Mouse (Mus musculus) CH12.LX (cell line): ENCODE measurements around the gene Lrat. TPM values are rescaled to one million over a fixed set of nuclear protein-coding genes. Genes with fewer than 3 reads are reported as not detected.
A peak's percentile ranks its signal among the peaks of the same experiment; 100 is the strongest.

Source experiments
- DNase-seq: peaks from one replicate; pipeline ENCODE4 v3.0.0-alpha.2; 2013; ENCODE audit errors: extremely low read depth
- H3K27ac ChIP-seq: 2 replicates; pipeline ENCODE4 v1.5.1; 2012; ENCODE audit warnings: low read depth, mild to moderate bottlenecking, control low read depth, moderate library complexity; ENCODE audit not compliant: insufficient read depth
- H3K27me3 ChIP-seq: replicated peaks from 2 replicates; pipeline ENCODE3; 2012; ENCODE audit warnings: inconsistent platforms
- H3K36me3 ChIP-seq, 2 experiments: replicated peaks in 1 of 2; 2 replicates each; pipeline versions ENCODE3 to v1.6.1; 2012; ENCODE audit warnings: inconsistent platforms in 1 of 2, low read length in 1 of 2, mild to moderate bottlenecking in 1 of 2, mixed read lengths in 1 of 2, moderate library complexity in 1 of 2; ENCODE audit not compliant: control insufficient read depth in 1 of 2, insufficient read depth in 1 of 2
- H3K4me1 ChIP-seq, 2 experiments: 2 replicates each; pipeline ENCODE4 v1.6.1; 2012; ENCODE audit warnings: inconsistent platforms in 1 of 2, moderate library complexity in 1 of 2; ENCODE audit not compliant: insufficient read depth in 2 of 2, control insufficient read depth in 1 of 2
- H3K4me2 ChIP-seq: 2 replicates; pipeline ENCODE4 v1.6.1; 2012; ENCODE audit warnings: low read depth, mild to moderate bottlenecking, control low read depth; ENCODE audit not compliant: poor library complexity, insufficient read depth, severe bottlenecking
- H3K4me3 ChIP-seq, 3 experiments: fragments of 150-350 bp in 1 of 3; sonication (generic) in 1 of 3; replicated peaks in 1 of 3; 2 replicates each; pipeline versions ENCODE3 to v1.5.1; 2011 to 2012; ENCODE audit warnings: low read depth in 2 of 3, low read length in 2 of 3, mild to moderate bottlenecking in 2 of 3, moderate library complexity in 2 of 3, control low read depth in 1 of 3, improper control_type of control experiment in 1 of 3, inconsistent platforms in 1 of 3, mixed read lengths in 1 of 3; ENCODE audit not compliant: poor library complexity in 1 of 3
- H3K79me2 ChIP-seq: replicated peaks from 2 replicates; pipeline ENCODE4 v1.6.1; 2012; ENCODE audit warnings: mild to moderate bottlenecking, moderate library complexity; ENCODE audit not compliant: control insufficient read depth, poor library complexity, insufficient read depth, severe bottlenecking; ENCODE audit errors: extremely low read depth
- H3K9ac ChIP-seq: 2 replicates; pipeline ENCODE4 v1.6.1; 2012; ENCODE audit warnings: low read depth, mild to moderate bottlenecking, control low read depth, moderate library complexity; ENCODE audit not compliant: insufficient read depth
- H3K9me3 ChIP-seq: replicated peaks from 2 replicates; pipeline ENCODE3; 2012; ENCODE audit warnings: low read length, inconsistent platforms, mixed read lengths
- CTCF ChIP-seq, 2 experiments: IDR thresholded peaks in 1 of 2; conservative IDR thresholded peaks in 1 of 2; 2 replicates each; pipeline ENCODE4 v1.5.1; 2011 to 2012; ENCODE audit warnings: low read depth in 2 of 2, low read length in 2 of 2, improper control_type of control experiment in 1 of 2, inconsistent platforms in 1 of 2, mild to moderate bottlenecking in 1 of 2, moderate library complexity in 1 of 2
- GABPA ChIP-seq: IDR thresholded peaks from 2 replicates; pipeline ENCODE4 v1.6.1; 2012; ENCODE audit warnings: low read depth, low read length, improper control_type of control experiment, inconsistent platforms; ENCODE audit not compliant: insufficient replicate concordance
- HCFC1 ChIP-seq: IDR thresholded peaks from 2 replicates; pipeline ENCODE4 v1.6.1; 2012; ENCODE audit warnings: low read depth, mild to moderate bottlenecking, inconsistent platforms, low read length, improper control_type of control experiment
- NELFE ChIP-seq: IDR thresholded peaks from 2 replicates; pipeline ENCODE4 v1.6.1; 2011; ENCODE audit warnings: low read depth, low read length, improper control_type of control experiment
- NRF1 ChIP-seq: IDR thresholded peaks from 2 replicates; pipeline ENCODE4 v1.6.1; 2014; ENCODE audit warnings: low read depth, mild to moderate bottlenecking, inconsistent platforms, low read length, improper control_type of control experiment, moderate library complexity
- RAD21 ChIP-seq: IDR thresholded peaks from 2 replicates; pipeline ENCODE4 v1.6.1; 2011; ENCODE audit warnings: low read depth, mild to moderate bottlenecking, low read length, improper control_type of control experiment, moderate library complexity
- SMC3 ChIP-seq: IDR thresholded peaks from 2 replicates; pipeline ENCODE4 v1.6.1; 2011; ENCODE audit warnings: low read depth, low read length, improper control_type of control experiment
- dilution Hi-C: fragments of 300-500 bp; cut with MboI; formaldehyde crosslinking; loops from 2 replicates; pipeline ENCODE4 v1.14.3; 2020; ENCODE audit warnings: low sequenced_read_pairs; ENCODE audit not compliant: extremely low pct_unique_long_range_greater_than_20kb, extremely low pct_ligation_motif_present
- in situ Hi-C: fragments of 300-500 bp; cut with MboI; formaldehyde crosslinking; loops from 3 replicates; pipeline ENCODE4 v1.14.3; 2019; ENCODE audit warnings: low sequenced_read_pairs, low pct_ligation_motif_present, low pct_unique_long_range_greater_than_20kb, mixed read lengths
- polyA plus RNA-seq: library from polyadenylated mRNA; unstranded; fragments of >175 nt; gene quantifications from 2 replicates; pipeline ENCODE4 v1.2.1, GENCODE M21; 2012; ENCODE audit warnings: low read depth; ENCODE audit not compliant: insufficient read length
- total RNA-seq, 2 experiments: library from RNA; depleted of rRNA; stranded (reverse); fragments of 300-350 nt in 1 of 2; fragments of >200 nt in 1 of 2; gene quantifications; 2 replicates each; pipeline ENCODE4 v1.2.3; 2012 to 2014

The Lrat gene
- total and polyA plus RNA-seq, 3 experiments: not detected

DNA sequence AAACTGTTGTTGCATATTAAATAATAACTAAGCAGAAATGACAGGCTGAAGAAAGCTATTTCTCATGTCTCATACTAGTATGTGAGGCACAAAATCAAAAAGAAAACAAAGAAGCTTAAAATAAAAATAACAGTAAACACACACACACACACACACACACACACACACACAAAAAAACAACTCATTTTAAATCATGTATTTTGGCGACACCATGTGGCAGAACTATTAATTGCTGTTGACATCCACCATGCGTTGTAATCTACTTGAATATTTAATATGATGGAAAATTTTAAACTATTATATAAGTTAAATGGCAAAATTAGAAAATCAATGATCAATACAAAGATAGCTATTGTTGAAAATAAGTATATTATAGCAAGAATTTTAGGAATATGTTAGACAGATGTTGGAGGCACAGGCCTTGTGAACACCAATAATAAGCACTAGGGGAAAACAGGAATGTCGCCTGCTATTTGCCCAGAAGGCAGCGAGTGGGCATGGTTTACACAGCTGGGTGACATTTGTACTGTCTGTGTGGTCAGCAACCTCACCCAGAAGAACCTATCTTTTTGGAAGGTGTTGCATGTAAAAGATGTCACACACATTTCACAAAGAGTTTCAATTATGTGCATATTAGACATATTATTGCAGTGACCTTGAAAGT, 46.2 kb downstream of the Lrat start:
- Histone ChIP-seq H3K36me3 (no peaks in the 10 kb centered on the region), H3K27ac (no peak overlapping the region), H3K4me3 (no peak overlapping the region), H3K9me3 (no peaks in the 10 kb centered on the region), H3K4me2 (no peak overlapping the region), H3K79me2 (no peaks in the 10 kb centered on the region), H3K9ac (no peak overlapping the region), H3K4me1 (no peaks in the 10 kb centered on the region), H3K27me3 (no peaks in the 10 kb centered on the region)
- in situ Hi-C loops: loop anchor here (25.0 kb wide), 1 partner anchor 495 kb away; the partner anchor contains the start of gene Map9
- dilution Hi-C loops: no loop called here
- peak; percentile 32 for DNase-seq
- TF ChIP-seq HCFC1: no peak
- TF ChIP-seq SMC3: peak; percentile 50
- no peak for TF ChIP-seq NRF1
- peak; percentile 78 for TF ChIP-seq RAD21
- no peak for TF ChIP-seq NELFE
- TF ChIP-seq GABPA: no peak
- peak in 1 of 2 experiments; percentile 72; a peak in 2 of 4 replicates for TF ChIP-seq CTCF (conservative IDR thresholded peaks at IDR 0.05 in 1 of 2, IDR thresholded peaks at IDR 0.05 in 1 of 2; ENCODE audit: low read depth in 2 of 2, low read length in 2 of 2)

Other genes starting within 250 kb of the Lrat start
- not detected in 2 replicates for gene Rbm46, start 27.5 kb downstream of the Lrat start, total RNA-seq (2012; rRNA removed)
- gene Rbm46, start 27.5 kb downstream of the Lrat start, total RNA-seq (2014; rRNA removed): not detected in 2 replicates
- not detected in 2 replicates for gene Rbm46, start 27.5 kb downstream of the Lrat start, polyA plus RNA-seq
- gene Fgg, start 103.8 kb upstream of the Lrat start, total RNA-seq (2012; rRNA removed): not detected in 2 replicates
- gene Fgg, start 103.8 kb upstream of the Lrat start, total RNA-seq (2014; rRNA removed): not detected in 2 replicates
- gene Fgg, start 103.8 kb upstream of the Lrat start, polyA plus RNA-seq: not detected in 2 replicates
- not detected in 2 replicates for gene Fga, start 122.1 kb upstream of the Lrat start, total RNA-seq (2012; rRNA removed)
- gene Fga, start 122.1 kb upstream of the Lrat start, total RNA-seq (2014; rRNA removed): not detected in 2 replicates
- not detected in 2 replicates for gene Fga, start 122.1 kb upstream of the Lrat start, polyA plus RNA-seq
- not detected in 2 replicates for gene Fgb, start 145.9 kb upstream of the Lrat start, total RNA-seq (2012; rRNA removed)
- not detected in 2 replicates for gene Fgb, start 145.9 kb upstream of the Lrat start, total RNA-seq (2014; rRNA removed)
- not detected in 2 replicates for gene Fgb, start 145.9 kb upstream of the Lrat start, polyA plus RNA-seq
- 93.1 and 101 TPM in 2 replicates for gene Plrg1, start 151.5 kb upstream of the Lrat start, total RNA-seq (2012; rRNA removed)
- gene Plrg1, start 151.5 kb upstream of the Lrat start, total RNA-seq (2014; rRNA removed): 128 and 138 TPM in 2 replicates
- gene Plrg1, start 151.5 kb upstream of the Lrat start, polyA plus RNA-seq: 99.9 and 108 TPM in 2 replicates
- gene Dchs2, start 224.0 kb upstream of the Lrat start, total RNA-seq (2012; rRNA removed): not detected in 2 replicates
- gene Dchs2, start 224.0 kb upstream of the Lrat start, total RNA-seq (2014; rRNA removed): not detected in 2 replicates
- not detected in 2 replicates for gene Dchs2, start 224.0 kb upstream of the Lrat start, polyA plus RNA-seq